Mouse (Mus musculus): Measurements from ENCODE around the gene March10. TPM values are rescaled to one million over a fixed set of nuclear protein-coding genes. Genes with fewer than 3 reads are reported as not detected.

Gene March10
- polyA plus RNA-seq, 1 experiment from 2014 or later = 0.31 TPM

GRCm38 (mm10) chr11:105363598-105364385, 92.7 kb downstream of the March10 start:
- 27% methylated on average over 12 of the region's 12 CpGs for WGBS
- H3K27ac ChIP-seq = peak overlapping the region; percentile 53

GRCm38 (mm10) chr11:105362946-105363597, 93.5 kb downstream of the March10 start:
- peak; percentile 74 for ATAC-seq (ENCODE audit: low FRiP score)
- peak overlapping the region; percentile 69 for H3K9ac ChIP-seq
- H3K27me3 ChIP-seq = peaks cover 9% of the 10 kb centered on the region; the same call in 1 of the 2 replicates
- no peaks in the 10 kb centered on the region for H3K36me3 ChIP-seq
- WGBS = 1% methylated on average over 40 of the region's 40 CpGs
- peak overlapping the region; percentile 53 for H3K27ac ChIP-seq
- H3K4me1 ChIP-seq = peaks cover 36% of the 10 kb centered on the region
- H3K9me3 ChIP-seq (replicated peaks) = no peaks in the 10 kb centered on the region
- H3K4me2 ChIP-seq (replicated peaks) = peak overlapping the region; percentile 75
- H3K4me3 ChIP-seq = peak overlapping the region; percentile 50

More at GRCm38 (mm10) chr11:105363598-105364385, 92.7 kb downstream of the March10 start:
- Histone ChIP-seq H3K36me3 (no peaks in the 10 kb centered on the region), H3K4me1 (peaks cover 36% of the 10 kb centered on the region), H3K4me2 (replicated peaks) (peak overlapping the region; percentile 75), H3K4me3 (peak overlapping the region; percentile 50), H3K9ac (peak overlapping the region; percentile 69), H3K9me3 (replicated peaks) (no peaks in the 10 kb centered on the region), H3K27me3 (peaks cover 9% of the 10 kb centered on the region; the same call in 1 of the 2 replicates)
- peak; percentile 55; the same call in 1 of the 2 replicates for ATAC-seq (ENCODE audit: low FRiP score)

- Histone ChIP-seq H3K9ac (no peak overlapping the region), H3K27ac (no peak overlapping the region), H3K27me3 (peaks cover 9% of the 10 kb centered on the region; the same call in 1 of the 2 replicates), H3K4me3 (no peak overlapping the region), H3K36me3 (no peaks in the 10 kb centered on the region), H3K4me2 (replicated peaks) (no peak overlapping the region), H3K4me1 (peaks cover 36% of the 10 kb centered on the region), H3K9me3 (replicated peaks) (no peaks in the 10 kb centered on the region)
- ATAC-seq (ENCODE audit: low FRiP score) = no peak
- WGBS = 90% methylated on average over 4 of the region's 4 CpGs
Observed at GRCm38 (mm10) chr11:105362041-105362765, 94.3 kb downstream of the March10 start.

GRCm38 (mm10) chr11:105356301-105356700, 100.2 kb downstream of the March10 start:
- no peak for ATAC-seq (ENCODE audit: low FRiP score)
- Histone ChIP-seq H3K9me3 (replicated peaks) (no peaks in the 10 kb centered on the region), H3K4me1 (peaks cover 15% of the 10 kb centered on the region; the same call in 1 of the 2 replicates), H3K27ac (no peak overlapping the region), H3K4me3 (no peak overlapping the region), H3K9ac (no peak overlapping the region), H3K36me3 (no peaks in the 10 kb centered on the region), H3K27me3 (no peaks in the 10 kb centered on the region), H3K4me2 (replicated peaks) (no peak overlapping the region)
- WGBS = 75% methylated on average over 7 of the region's 7 CpGs

- H3K4me1 ChIP-seq = peaks cover 15% of the 10 kb centered on the region; the same call in 1 of the 2 replicates
- no peak for ATAC-seq (ENCODE audit: low FRiP score)
- 88% methylated on average over 4 of the region's 4 CpGs for WGBS
- no peaks in the 10 kb centered on the region for H3K9me3 ChIP-seq (replicated peaks)
- H3K27me3 ChIP-seq = no peaks in the 10 kb centered on the region
- no peak overlapping the region for H3K9ac ChIP-seq
- H3K27ac ChIP-seq = no peak overlapping the region
- H3K4me2 ChIP-seq (replicated peaks) = no peak overlapping the region
- peaks cover 5% of the 10 kb centered on the region; the same call in 1 of the 2 replicates for H3K36me3 ChIP-seq
- no peak overlapping the region for H3K4me3 ChIP-seq
Observed at GRCm38 (mm10) chr11:105353891-105354280, 102.6 kb downstream of the March10 start.

GRCm38 (mm10) chr11:105352954-105353890, 103.3 kb downstream of the March10 start:
- Histone ChIP-seq H3K9ac (peak overlapping the region; percentile 13; the same call in 1 of the 2 replicates), H3K27me3 (no peaks in the 10 kb centered on the region), H3K4me1 (peaks cover 15% of the 10 kb centered on the region; the same call in 1 of the 2 replicates), H3K36me3 (peaks cover 10% of the 10 kb centered on the region; the same call in 1 of the 2 replicates), H3K4me3 (no peak overlapping the region), H3K9me3 (replicated peaks) (no peaks in the 10 kb centered on the region), H3K4me2 (replicated peaks) (no peak overlapping the region), H3K27ac (no peak overlapping the region)
- whole genome bisulfite sequencing = 66% methylated on average over 9 of the region's 9 CpGs
- no peak for ATAC-seq (ENCODE audit: low FRiP score)

- Histone ChIP-seq H3K27ac (no peak overlapping the region), H3K27me3 (no peaks in the 10 kb centered on the region), H3K4me1 (peaks cover 15% of the 10 kb centered on the region; the same call in 1 of the 2 replicates), H3K4me2 (replicated peaks) (no peak overlapping the region), H3K36me3 (peaks cover 10% of the 10 kb centered on the region; the same call in 1 of the 2 replicates), H3K9me3 (replicated peaks) (no peaks in the 10 kb centered on the region), H3K9ac (no peak overlapping the region), H3K4me3 (no peak overlapping the region)
- 57% methylated on average over 8 of the region's 8 CpGs for WGBS
- ATAC-seq (ENCODE audit: low FRiP score) = no peak
Observed at GRCm38 (mm10) chr11:105352152-105352551, 104.4 kb downstream of the March10 start.

GRCm38 (mm10) chr11:105350643-105351042, 105.9 kb downstream of the March10 start:
- Histone ChIP-seq H3K4me1 (peaks cover 15% of the 10 kb centered on the region; the same call in 1 of the 2 replicates), H3K36me3 (peaks cover 19% of the 10 kb centered on the region; the same call in 1 of the 2 replicates), H3K9ac (no peak overlapping the region), H3K9me3 (replicated peaks) (no peaks in the 10 kb centered on the region), H3K27ac (no peak overlapping the region), H3K4me3 (no peak overlapping the region), H3K27me3 (no peaks in the 10 kb centered on the region), H3K4me2 (replicated peaks) (no peak overlapping the region)
- ATAC-seq (ENCODE audit: low FRiP score) = no peak
- WGBS = 88% methylated on average over 7 of the region's 7 CpGs

- no peak for ATAC-seq (ENCODE audit: low FRiP score)
- H3K36me3 ChIP-seq = peaks cover 19% of the 10 kb centered on the region; the same call in 1 of the 2 replicates
- peaks cover 15% of the 10 kb centered on the region; the same call in 1 of the 2 replicates for H3K4me1 ChIP-seq
- no peaks in the 10 kb centered on the region for H3K27me3 ChIP-seq
- H3K27ac ChIP-seq = no peak overlapping the region
- no peak overlapping the region for H3K4me2 ChIP-seq (replicated peaks)
- no peak overlapping the region for H3K9ac ChIP-seq
- 94% methylated on average over 19 of the region's 19 CpGs for WGBS
- no peak overlapping the region for H3K4me3 ChIP-seq
- no peaks in the 10 kb centered on the region for H3K9me3 ChIP-seq (replicated peaks)
Observed at GRCm38 (mm10) chr11:105349780-105350324, 106.7 kb downstream of the March10 start.

GRCm38 (mm10) chr11:105348495-105348982, 108.0 kb downstream of the March10 start:
- Histone ChIP-seq H3K9me3 (replicated peaks) (no peaks in the 10 kb centered on the region), H3K9ac (no peak overlapping the region), H3K27me3 (no peaks in the 10 kb centered on the region), H3K36me3 (peaks cover 19% of the 10 kb centered on the region; the same call in 1 of the 2 replicates), H3K4me3 (no peak overlapping the region), H3K27ac (no peak overlapping the region), H3K4me1 (peaks cover 15% of the 10 kb centered on the region; the same call in 1 of the 2 replicates), H3K4me2 (replicated peaks) (no peak overlapping the region)
- 92% methylated on average over 9 of the region's 9 CpGs for WGBS
- ATAC-seq (ENCODE audit: low FRiP score) = no peak
